Mouse (Mus musculus): ENCODE results near the gene Tbc1d22a. TPM values are rescaled to one million over a fixed set of nuclear protein-coding genes. Genes with fewer than 3 reads are reported as not detected.
"Not testable (repeated sequence)": the region's sequence is repeated elsewhere in the genome, so short reads cannot be mapped to it uniquely, and the experiment has no call there.

The Tbc1d22a gene
- polyA plus RNA-seq, 1 experiment: 54.8 TPM

DNA sequence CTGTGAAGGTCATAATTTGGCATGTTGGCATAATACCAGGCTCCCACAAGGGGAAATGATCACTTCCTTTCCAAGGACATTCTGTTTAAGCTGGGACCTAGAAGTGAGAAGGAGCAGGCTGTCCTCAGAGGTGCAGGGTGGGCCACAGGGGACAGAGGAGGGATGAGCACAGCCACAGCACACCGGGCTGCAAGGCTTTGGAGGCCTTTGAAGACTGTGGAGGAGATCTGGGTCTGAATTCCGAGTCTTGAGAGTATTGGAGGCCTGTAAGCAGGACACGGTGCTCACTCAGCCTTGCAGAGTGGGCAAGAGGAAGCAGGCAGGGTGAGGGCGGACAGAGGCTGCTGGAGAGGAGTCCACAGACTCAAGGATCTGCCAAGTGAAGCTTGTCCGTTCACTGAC is 6.0 kb downstream of the Tbc1d22a start:
- TF ChIP-seq CTCF (IDR thresholded peaks at IDR 0.05; ENCODE audit: extremely low read depth, insufficient read length, insufficient replicate concordance, low read depth, low read length) (no peak), POLR2A (IDR thresholded peaks at IDR 0.05; ENCODE audit: low read depth, low read length) (no peak)
- H3K27ac ChIP-seq (ENCODE audit: insufficient read depth, low read depth, low read length): peak overlapping the region; percentile 29; the same call in 1 of the 2 replicates
- H3K36me3 ChIP-seq (ENCODE audit: control insufficient read depth, insufficient read depth, low read length): no peaks in the 10 kb centered on the region
- no peak overlapping the region for H3K4me3 ChIP-seq (ENCODE audit: low read depth, low read length)
- H3K27me3 ChIP-seq (ENCODE audit: control insufficient read depth, insufficient read depth, low read length): no peaks in the 10 kb centered on the region
- 87% methylated on average over 5 of the region's 5 CpGs for WGBS
- no peaks in the 10 kb centered on the region for H3K4me1 ChIP-seq (ENCODE audit: control insufficient read depth, insufficient read depth, insufficient read length, low read length)

DNA sequence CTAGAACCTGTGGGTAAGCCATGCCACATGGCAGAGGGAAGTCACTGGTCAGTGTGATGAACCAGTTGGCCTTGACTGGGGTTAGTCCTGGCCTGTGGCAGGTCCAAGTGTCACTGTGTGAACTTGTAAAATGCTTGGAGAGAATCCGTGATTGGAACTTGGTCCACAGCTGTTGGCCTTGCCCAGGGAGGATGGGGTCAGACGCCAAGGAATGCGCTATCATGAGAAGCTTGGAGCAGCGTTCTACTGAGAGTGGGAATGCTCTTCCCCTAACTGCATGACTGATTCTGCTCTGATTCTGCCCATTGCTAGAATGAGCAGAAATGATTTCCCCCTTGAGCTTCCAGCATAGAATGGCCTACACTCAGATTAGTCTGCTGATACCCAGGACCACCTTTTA is 6.5 kb downstream of the Tbc1d22a start:
- TF ChIP-seq CTCF (IDR thresholded peaks at IDR 0.05; ENCODE audit: extremely low read depth, insufficient read length, insufficient replicate concordance, low read depth, low read length) (no peak), POLR2A (IDR thresholded peaks at IDR 0.05; ENCODE audit: low read depth, low read length) (no peak)
- H3K36me3 ChIP-seq (ENCODE audit: control insufficient read depth, insufficient read depth, low read length): no peaks in the 10 kb centered on the region
- no peaks in the 10 kb centered on the region for H3K4me1 ChIP-seq (ENCODE audit: control insufficient read depth, insufficient read depth, insufficient read length, low read length)
- H3K4me3 ChIP-seq (ENCODE audit: low read depth, low read length): no peak overlapping the region
- H3K27me3 ChIP-seq (ENCODE audit: control insufficient read depth, insufficient read depth, low read length): no peaks in the 10 kb centered on the region
- 75% methylated on average over 4 of the region's 4 CpGs for WGBS
- H3K27ac ChIP-seq (ENCODE audit: insufficient read depth, low read depth, low read length): peak overlapping the region; percentile 29; the same call in 1 of the 2 replicates

DNA sequence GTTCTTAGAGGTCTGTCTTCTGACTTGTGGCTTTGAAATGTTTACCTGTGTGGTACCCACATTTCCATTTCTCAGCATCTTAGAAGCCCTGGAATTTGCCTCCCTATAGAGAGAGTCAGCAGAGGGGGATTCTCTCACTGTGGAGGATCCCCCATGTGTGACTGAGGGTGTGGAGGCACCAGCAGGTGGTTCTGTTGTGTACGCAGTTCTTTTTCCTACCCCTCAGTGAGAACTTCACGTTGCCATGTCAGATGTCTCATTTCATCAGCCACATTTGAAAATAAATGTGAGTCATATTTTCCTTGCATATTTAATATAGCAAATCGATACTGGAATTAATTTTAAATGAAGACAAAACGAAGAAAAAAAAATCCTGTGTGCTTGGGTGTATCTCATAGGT is 7.1 kb downstream of the Tbc1d22a start:
- TF ChIP-seq POLR2A (IDR thresholded peaks at IDR 0.05; ENCODE audit: low read depth, low read length): no peak
- TF ChIP-seq CTCF (IDR thresholded peaks at IDR 0.05; ENCODE audit: extremely low read depth, insufficient read length, insufficient replicate concordance, low read depth, low read length): no peak
- no peak overlapping the region for H3K27ac ChIP-seq (ENCODE audit: insufficient read depth, low read depth, low read length)
- WGBS: 83% methylated on average over 4 of the region's 4 CpGs
- no peaks in the 10 kb centered on the region for H3K4me1 ChIP-seq (ENCODE audit: control insufficient read depth, insufficient read depth, insufficient read length, low read length)
- no peak overlapping the region for H3K4me3 ChIP-seq (ENCODE audit: low read depth, low read length)
- H3K27me3 ChIP-seq (ENCODE audit: control insufficient read depth, insufficient read depth, low read length): no peaks in the 10 kb centered on the region
- H3K36me3 ChIP-seq (ENCODE audit: control insufficient read depth, insufficient read depth, low read length): no peaks in the 10 kb centered on the region

DNA sequence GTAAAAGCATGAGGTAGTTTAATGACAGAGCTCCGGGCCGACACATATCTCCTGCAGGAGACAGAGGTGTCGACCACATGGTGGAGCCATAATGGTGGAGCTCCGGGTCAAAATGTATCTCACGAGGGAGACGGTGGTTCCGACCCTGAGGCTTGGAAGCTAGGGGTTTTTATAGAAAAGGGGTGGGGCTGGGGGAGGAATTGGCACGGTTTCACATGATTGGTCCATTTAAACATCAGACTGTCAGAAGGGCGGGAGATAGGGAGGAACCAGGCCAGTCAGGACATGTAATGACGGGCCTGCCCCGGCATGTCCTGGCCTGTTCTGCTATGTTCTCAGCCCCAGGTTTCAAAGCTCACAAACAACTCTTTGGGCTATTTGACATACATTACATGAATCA is 7.6 kb downstream of the Tbc1d22a start:
- H3K27ac ChIP-seq (ENCODE audit: insufficient read depth, low read depth, low read length); H3K27me3 ChIP-seq (ENCODE audit: control insufficient read depth, insufficient read depth, low read length); H3K36me3 ChIP-seq (ENCODE audit: control insufficient read depth, insufficient read depth, low read length); H3K4me1 ChIP-seq (ENCODE audit: control insufficient read depth, insufficient read depth, insufficient read length, low read length); H3K4me3 ChIP-seq (ENCODE audit: low read depth, low read length): not testable (repeated sequence)
- WGBS: 81% methylated on average over 11 of the region's 11 CpGs

DNA sequence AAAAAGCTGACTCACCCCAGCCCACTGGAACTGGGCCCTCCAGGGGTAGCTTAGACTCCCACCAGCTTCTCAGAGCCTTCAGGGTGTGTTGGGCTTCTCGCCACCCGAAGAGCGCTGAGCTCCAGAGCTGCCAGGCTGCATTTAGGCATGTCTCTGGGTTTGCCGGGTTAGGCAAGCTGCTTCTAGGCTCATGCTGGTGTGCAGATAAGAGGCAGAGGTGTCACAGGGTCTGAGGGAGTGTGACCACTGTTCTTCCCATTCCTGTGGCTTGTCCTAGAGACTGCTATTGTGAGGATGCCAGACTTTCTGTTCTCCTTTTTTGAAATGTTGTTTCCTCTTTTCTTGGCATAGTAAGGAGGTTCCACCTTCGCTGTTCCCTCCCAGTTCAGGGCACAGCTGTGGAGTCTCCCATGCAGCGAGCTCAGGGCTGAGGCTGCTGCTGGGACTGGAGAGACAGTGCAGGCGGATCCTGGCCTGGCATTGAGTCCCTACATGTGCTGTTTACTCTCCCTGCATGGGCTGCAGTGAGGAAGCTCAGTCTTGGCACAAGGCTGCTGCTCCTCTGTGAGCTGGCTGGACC is 10.8 kb downstream of the Tbc1d22a start:
- Histone ChIP-seq H3K36me3 (ENCODE audit: control insufficient read depth, insufficient read depth, low read length) (no peaks in the 10 kb centered on the region), H3K27ac (ENCODE audit: insufficient read depth, low read depth, low read length) (no peak overlapping the region), H3K27me3 (ENCODE audit: control insufficient read depth, insufficient read depth, low read length) (no peaks in the 10 kb centered on the region), H3K4me1 (ENCODE audit: control insufficient read depth, insufficient read depth, insufficient read length, low read length) (no peaks in the 10 kb centered on the region), H3K4me3 (ENCODE audit: low read depth, low read length) (no peak overlapping the region)
- no peak for TF ChIP-seq CTCF (IDR thresholded peaks at IDR 0.05; ENCODE audit: extremely low read depth, insufficient read length, insufficient replicate concordance, low read depth, low read length)
- TF ChIP-seq POLR2A (IDR thresholded peaks at IDR 0.05; ENCODE audit: low read depth, low read length): no peak
- WGBS: 80% methylated on average over 7 of the region's 7 CpGs

DNA sequence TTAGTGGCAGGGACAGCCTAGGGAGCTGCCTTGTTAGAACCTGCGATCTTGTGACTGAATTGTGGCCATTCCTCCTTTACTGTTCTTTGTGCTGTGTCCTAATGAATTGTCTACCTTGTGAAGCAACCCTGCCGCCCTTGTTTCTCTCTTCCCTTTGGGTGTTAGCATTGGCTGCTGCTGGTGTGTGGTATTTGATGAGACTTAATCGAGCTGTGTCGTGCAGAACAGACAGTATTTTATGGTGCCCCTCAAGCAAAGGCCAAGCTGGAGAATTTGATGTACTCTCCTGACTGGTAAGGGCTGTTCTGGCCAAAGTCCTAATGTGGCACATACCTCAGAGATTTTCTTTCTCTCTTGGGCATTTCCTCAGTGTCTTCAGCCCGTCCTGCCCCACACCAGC is 12.0 kb downstream of the Tbc1d22a start:
- 67% methylated on average over 5 of the region's 5 CpGs for WGBS
- TF ChIP-seq POLR2A (IDR thresholded peaks at IDR 0.05; ENCODE audit: low read depth, low read length): no peak
- TF ChIP-seq CTCF (IDR thresholded peaks at IDR 0.05; ENCODE audit: extremely low read depth, insufficient read length, insufficient replicate concordance, low read depth, low read length): no peak
- peaks cover 3% of the 10 kb centered on the region; the same call in 1 of the 2 replicates for H3K36me3 ChIP-seq (ENCODE audit: control insufficient read depth, insufficient read depth, low read length)
- no peak overlapping the region for H3K27ac ChIP-seq (ENCODE audit: insufficient read depth, low read depth, low read length)
- H3K27me3 ChIP-seq (ENCODE audit: control insufficient read depth, insufficient read depth, low read length): no peaks in the 10 kb centered on the region
- H3K4me1 ChIP-seq (ENCODE audit: control insufficient read depth, insufficient read depth, insufficient read length, low read length): no peaks in the 10 kb centered on the region
- no peak overlapping the region for H3K4me3 ChIP-seq (ENCODE audit: low read depth, low read length)

DNA sequence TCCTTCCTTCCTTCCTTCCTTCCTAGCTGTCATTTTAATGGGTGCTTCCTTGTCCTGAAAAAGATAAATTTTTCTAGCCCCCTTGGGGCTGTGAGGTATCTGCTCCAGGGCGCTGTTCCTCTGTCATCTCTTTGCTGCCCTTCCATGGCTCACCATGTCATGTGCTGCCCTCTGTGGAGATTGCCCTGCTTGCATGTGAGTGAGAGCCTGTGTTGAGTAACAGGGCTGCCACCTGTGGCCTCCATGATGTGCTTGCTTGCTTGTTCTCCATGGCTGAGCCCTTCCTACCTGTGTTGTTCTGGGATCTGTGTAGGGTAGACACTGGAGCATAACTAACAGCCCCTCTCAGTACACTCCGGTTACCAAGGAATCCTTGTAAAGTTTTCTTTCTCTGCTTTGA is 12.7 kb downstream of the Tbc1d22a start:
- WGBS: 95% methylated on average over 2 of the region's 2 CpGs
- H3K4me1 ChIP-seq (ENCODE audit: control insufficient read depth, insufficient read depth, insufficient read length, low read length): peaks cover 2% of the 10 kb centered on the region; the same call in 1 of the 2 replicates
- no peak overlapping the region for H3K27ac ChIP-seq (ENCODE audit: insufficient read depth, low read depth, low read length)
- peaks cover 3% of the 10 kb centered on the region; the same call in 1 of the 2 replicates for H3K36me3 ChIP-seq (ENCODE audit: control insufficient read depth, insufficient read depth, low read length)
- TF ChIP-seq CTCF (IDR thresholded peaks at IDR 0.05; ENCODE audit: extremely low read depth, insufficient read length, insufficient replicate concordance, low read depth, low read length): no peak
- no peak for TF ChIP-seq POLR2A (IDR thresholded peaks at IDR 0.05; ENCODE audit: low read depth, low read length)
- no peak overlapping the region for H3K4me3 ChIP-seq (ENCODE audit: low read depth, low read length)
- no peaks in the 10 kb centered on the region for H3K27me3 ChIP-seq (ENCODE audit: control insufficient read depth, insufficient read depth, low read length)
